Mouse (Mus musculus) CD4-positive naive resting alpha-beta T cell, adult 57 days (primary cell): ENCODE data around the gene Tmem267. TPM values are rescaled to one million over a fixed set of nuclear protein-coding genes. Genes with fewer than 3 reads are reported as not detected.

Source experiments
- total RNA-seq: library from RNA; stranded (reverse); gene quantifications from one replicate; pipeline ENCODE4 v1.2.4, GENCODE M21; 2023

The Tmem267 gene
- 9.0 TPM for total RNA-seq

GRCm38 (mm10) chr13:119487880-119488580, at the start of gene Tmem267, which contains the start of gene 3110070M22Rik:
TSS of gene Tmem267 (plus strand) at chr13:119488039.
TSS of gene 3110070M22Rik (minus strand) at chr13:119488383.

GRCm38 (mm10) chr13:119462596-119463560, 25.0 kb upstream of the Tmem267 start, which contains the start of gene 4833420G17Rik:
TSS of gene 4833420G17Rik (plus strand) at chr13:119462768.

GRCm38 (mm10) chr13:119623634-119624033, 135.8 kb downstream of the Tmem267 start, which contains the start of gene Ccl28:
TSS of gene Ccl28 (plus strand) at chr13:119623819.

Other genes with a start within 250 kb of the Tmem267 start
- 62.8 TPM for gene Paip1, start 59.4 kb upstream of the Tmem267 start, total RNA-seq
- gene 4833420G17Rik, start 25.3 kb upstream of the Tmem267 start, total RNA-seq = 77.5 TPM
- 1.8 TPM for gene 3110070M22Rik, start 344 bp downstream of the Tmem267 start, total RNA-seq
- gene Ccl28, start 135.8 kb downstream of the Tmem267 start, total RNA-seq = not detected
- gene Hmgcs1, start 202.3 kb downstream of the Tmem267 start, total RNA-seq = 52.6 TPM